Mouse (Mus musculus) liver, embryonic 13.5 days (tissue): ENCODE measurements around the gene Chst8. TPM values are rescaled to one million over a fixed set of nuclear protein-coding genes. Genes with fewer than 3 reads are reported as not detected.

Source experiments
- ATAC-seq: fragments of 200-750 bp; cut with Nextera tagmentation; 2 replicates; pipeline ENCODE4 v1.8.0; 2017; ENCODE audit warnings: low read depth, mild to moderate bottlenecking, moderate number of reproducible peaks, moderate library complexity
- DNase-seq: peaks from one replicate; pipeline ENCODE4 v3.0.0; 2022
- H3K27ac ChIP-seq: fragments of 300-500 bp; sonication (generic); 2 replicates; pipeline ENCODE4 v1.5.1; 2015; ENCODE audit warnings: moderate library complexity, mild to moderate bottlenecking, inconsistent platforms
- H3K27me3 ChIP-seq: fragments of 300-500 bp; sonication (generic); 2 replicates; pipeline ENCODE4 v1.6.1; 2015; ENCODE audit warnings: mild to moderate bottlenecking, inconsistent platforms
- H3K36me3 ChIP-seq: fragments of 300-500 bp; sonication (generic); 2 replicates; pipeline ENCODE4 v1.6.1; 2015; ENCODE audit warnings: mild to moderate bottlenecking, inconsistent platforms
- H3K4me1 ChIP-seq: fragments of 300-500 bp; sonication (generic); replicated peaks from 2 replicates; pipeline ENCODE4 v1.6.1; 2015; ENCODE audit warnings: inconsistent platforms
- H3K4me2 ChIP-seq: fragments of 300-500 bp; sonication (generic); 2 replicates; pipeline ENCODE4 v1.6.1; 2015; ENCODE audit warnings: inconsistent platforms, mild to moderate bottlenecking, moderate library complexity
- H3K4me3 ChIP-seq: fragments of 300-500 bp; sonication (generic); replicated peaks from 2 replicates; pipeline ENCODE4 v1.5.1; 2015; ENCODE audit warnings: mild to moderate bottlenecking, inconsistent platforms
- H3K9ac ChIP-seq: fragments of 300-500 bp; sonication (generic); 2 replicates; pipeline ENCODE4 v1.6.1; 2015; ENCODE audit warnings: mild to moderate bottlenecking, inconsistent platforms
- H3K9me3 ChIP-seq: fragments of 300-500 bp; sonication (generic); replicated peaks from 2 replicates; pipeline ENCODE4 v1.6.1; 2016; ENCODE audit warnings: inconsistent platforms
- WGBS: fragments of 180-500 bp; shearing (Covaris S2); methylation state at CpG from one replicate; pipeline ENCODE4 v1.1.7; 2015; ENCODE audit not compliant: insufficient replicate concordance; 5-methylcytosine and 5-hydroxymethylcytosine counted together
- polyA plus RNA-seq: library from polyadenylated mRNA; unstranded; fragments of >200 nt; fragmentation: Nextera tagmentation; extraction: Ambion mirVana; gene quantifications from 2 replicates; pipeline ENCODE4 v1.2.1, GENCODE M21; 2015

Chst8 gene
- polyA plus RNA-seq, 1 experiment from 2014 or later, result 0.53 TPM

GRCm38 (mm10) chr7:34656632-34657031 is 155.9 kb downstream of the Chst8 start, which contains the start of gene Kctd15:
Gene Kctd15, minus strand, starts transcription at chr7:34656732.
- Histone ChIP-seq H3K4me1 (no peaks in the 10 kb centered on the region; the same call in 1 of the 2 replicates), H3K9ac (no peak within 1 kb of the TSS), H3K36me3 (no peaks in the 10 kb centered on the region), H3K9me3 (no peaks in the 10 kb centered on the region), H3K27ac (no peak within 1 kb of the TSS), H3K4me2 (peak within 1 kb of the TSS; percentile 63), H3K4me3 (peak within 1 kb of the TSS; percentile 56), H3K27me3 (peaks cover 56% of the 10 kb centered on the region)
- no peak for ATAC-seq
- WGBS, result 55% methylated on average over 5 of the region's 5 CpGs
- no peak for DNase-seq

GRCm38 (mm10) chr7:34655086-34655839 is 157.2 kb downstream of the Chst8 start:
- Histone ChIP-seq H3K4me3 (peak overlapping the region; percentile 56), H3K36me3 (no peaks in the 10 kb centered on the region), H3K9ac (peak overlapping the region; percentile 63), H3K4me2 (peak overlapping the region; percentile 63), H3K27ac (peak overlapping the region; percentile 50), H3K9me3 (no peaks in the 10 kb centered on the region), H3K4me1 (no peaks in the 10 kb centered on the region; the same call in 1 of the 2 replicates), H3K27me3 (peaks cover 60% of the 10 kb centered on the region)
- under 1% methylated on average over 34 of the region's 74 CpGs for WGBS
- ATAC-seq (peak; percentile 60), DNase-seq (peak; percentile 29)

- DNase-seq (no peak), ATAC-seq (no peak; the same call in none of the 2 replicates)
- WGBS, result 1% methylated on average over 60 of the region's 81 CpGs
- Histone ChIP-seq H3K36me3 (no peaks in the 10 kb centered on the region), H3K4me1 (no peaks in the 10 kb centered on the region; the same call in 1 of the 2 replicates), H3K9me3 (no peaks in the 10 kb centered on the region), H3K27ac (peak overlapping the region; percentile 50), H3K4me3 (peak overlapping the region; percentile 56), H3K4me2 (peak overlapping the region; percentile 63), H3K9ac (peak overlapping the region; percentile 63), H3K27me3 (peaks cover 60% of the 10 kb centered on the region)
Measured at GRCm38 (mm10) chr7:34654441-34655085, 157.9 kb downstream of the Chst8 start.

GRCm38 (mm10) chr7:34653731-34654440 is 158.6 kb downstream of the Chst8 start:
- H3K27me3 ChIP-seq, result peaks cover 60% of the 10 kb centered on the region
- WGBS, result under 1% methylated on average over 56 of the region's 64 CpGs
- no peak for ATAC-seq
- no peaks in the 10 kb centered on the region for H3K36me3 ChIP-seq
- H3K4me3 ChIP-seq, result peak overlapping the region; percentile 56
- H3K4me2 ChIP-seq, result peak overlapping the region; percentile 63
- DNase-seq, result no peak
- H3K9ac ChIP-seq, result peak overlapping the region; percentile 36; the same call in 1 of the 2 replicates
- H3K27ac ChIP-seq, result no peak overlapping the region
- H3K4me1 ChIP-seq, result no peaks in the 10 kb centered on the region; the same call in 1 of the 2 replicates
- no peaks in the 10 kb centered on the region for H3K9me3 ChIP-seq

GRCm38 (mm10) chr7:34652751-34653502 is 159.6 kb downstream of the Chst8 start:
- no peak overlapping the region for H3K27ac ChIP-seq
- no peak overlapping the region for H3K9ac ChIP-seq
- H3K4me3 ChIP-seq, result peak overlapping the region; percentile 56
- DNase-seq (no peak), ATAC-seq (no peak)
- no peaks in the 10 kb centered on the region for H3K9me3 ChIP-seq
- peak overlapping the region; percentile 63 for H3K4me2 ChIP-seq
- 4% methylated on average over 48 of the region's 48 CpGs for WGBS
- H3K27me3 ChIP-seq, result peaks cover 57% of the 10 kb centered on the region
- H3K36me3 ChIP-seq, result peaks cover 5% of the 10 kb centered on the region; the same call in 1 of the 2 replicates
- no peaks in the 10 kb centered on the region; the same call in 1 of the 2 replicates for H3K4me1 ChIP-seq

- Histone ChIP-seq H3K9ac (no peak overlapping the region), H3K4me3 (no peak overlapping the region), H3K4me2 (no peak overlapping the region), H3K4me1 (no peaks in the 10 kb centered on the region; the same call in 1 of the 2 replicates), H3K36me3 (peaks cover 5% of the 10 kb centered on the region; the same call in 1 of the 2 replicates), H3K27me3 (peaks cover 51% of the 10 kb centered on the region), H3K27ac (no peak overlapping the region), H3K9me3 (no peaks in the 10 kb centered on the region)
- no peak for ATAC-seq
- 48% methylated on average over 2 of the region's 2 CpGs for WGBS
- no peak for DNase-seq
Measured at GRCm38 (mm10) chr7:34651381-34651780, 161.1 kb downstream of the Chst8 start.

- H3K4me2 ChIP-seq, result no peak overlapping the region
- ATAC-seq (no peak), DNase-seq (no peak)
- H3K27me3 ChIP-seq, result peaks cover 8% of the 10 kb centered on the region
- no peaks in the 10 kb centered on the region for H3K4me1 ChIP-seq
- no peak overlapping the region for H3K9ac ChIP-seq
- no peak overlapping the region for H3K4me3 ChIP-seq
- WGBS, result 68% methylated on average over 9 of the region's 9 CpGs
- H3K27ac ChIP-seq, result no peak overlapping the region
- H3K36me3 ChIP-seq, result peaks cover 5% of the 10 kb centered on the region; the same call in 1 of the 2 replicates
- H3K9me3 ChIP-seq, result no peaks in the 10 kb centered on the region
Measured at GRCm38 (mm10) chr7:34647052-34647451, 165.5 kb downstream of the Chst8 start.

- DNase-seq, result no peak
- peaks cover 5% of the 10 kb centered on the region; the same call in 1 of the 2 replicates for H3K36me3 ChIP-seq
- 0 out of 2 replicates have a peak, but pooled peaks cover under 1% of the 10 kb centered on the region for H3K27me3 ChIP-seq
- no peak overlapping the region for H3K9ac ChIP-seq
- no peaks in the 10 kb centered on the region for H3K4me1 ChIP-seq
- no peak for ATAC-seq
- no peaks in the 10 kb centered on the region for H3K9me3 ChIP-seq
- H3K4me2 ChIP-seq, result no peak overlapping the region
- no peak overlapping the region for H3K4me3 ChIP-seq
- H3K27ac ChIP-seq, result no peak overlapping the region
- WGBS, result 60% methylated on average over 12 of the region's 12 CpGs
Measured at GRCm38 (mm10) chr7:34646144-34646795, 166.2 kb downstream of the Chst8 start.

- no peak overlapping the region for H3K4me3 ChIP-seq
- no peaks in the 10 kb centered on the region for H3K27me3 ChIP-seq
- no peak overlapping the region for H3K4me2 ChIP-seq
- 74% methylated on average over 2 of the region's 2 CpGs for WGBS
- no peak overlapping the region for H3K9ac ChIP-seq
- no peaks in the 10 kb centered on the region for H3K9me3 ChIP-seq
- H3K4me1 ChIP-seq, result no peaks in the 10 kb centered on the region
- no peak overlapping the region for H3K27ac ChIP-seq
- no peak for DNase-seq
- peaks cover 5% of the 10 kb centered on the region; the same call in 1 of the 2 replicates for H3K36me3 ChIP-seq
- no peak for ATAC-seq
Measured at GRCm38 (mm10) chr7:34645623-34646022, 166.9 kb downstream of the Chst8 start.

- H3K9ac ChIP-seq, result no peak overlapping the region
- no peak overlapping the region for H3K4me2 ChIP-seq
- no peak for ATAC-seq
- H3K36me3 ChIP-seq, result peaks cover 5% of the 10 kb centered on the region
- 78% methylated on average over 18 of the region's 18 CpGs for WGBS
- no peak for DNase-seq
- H3K4me1 ChIP-seq, result no peaks in the 10 kb centered on the region
- H3K9me3 ChIP-seq, result no peaks in the 10 kb centered on the region
- H3K4me3 ChIP-seq, result no peak overlapping the region
- no peaks in the 10 kb centered on the region for H3K27me3 ChIP-seq
- no peak overlapping the region for H3K27ac ChIP-seq
Measured at GRCm38 (mm10) chr7:34644591-34644990, 167.9 kb downstream of the Chst8 start.
